Mouse (Mus musculus) kidney, embryonic 14.5 days (tissue): ENCODE measurements around the gene Cdh22. TPM values are rescaled to one million over a fixed set of nuclear protein-coding genes. Genes with fewer than 3 reads are reported as not detected.

Experiments used
- ATAC-seq: fragments of 200-750 bp; cut with Nextera tagmentation; 2 replicates; pipeline ENCODE4 v1.8.0; 2017; ENCODE audit warnings: moderate number of reproducible peaks, mild to moderate bottlenecking, moderate TSS enrichment, moderate library complexity; ENCODE audit not compliant: low FRiP score, low TSS enrichment
- H3K27ac ChIP-seq: fragments of 300-500 bp; sonication (generic); 2 replicates; pipeline ENCODE4 v1.5.1; 2014; ENCODE audit warnings: low read depth, mild to moderate bottlenecking, low read length, moderate library complexity, mixed read lengths
- H3K27me3 ChIP-seq: fragments of 300-500 bp; sonication (generic); 2 replicates; pipeline ENCODE4 v1.6.1; 2014; ENCODE audit warnings: mild to moderate bottlenecking, low read length; ENCODE audit not compliant: control insufficient read depth, insufficient read depth
- H3K36me3 ChIP-seq: fragments of 300-500 bp; sonication (generic); 2 replicates; pipeline ENCODE4 v1.6.1; 2014; ENCODE audit warnings: low read length, mixed read lengths; ENCODE audit not compliant: control insufficient read depth, insufficient read depth
- H3K4me1 ChIP-seq: fragments of 300-500 bp; sonication (generic); 2 replicates; pipeline ENCODE4 v1.6.1; 2014; ENCODE audit warnings: low read length, mixed read lengths; ENCODE audit not compliant: control insufficient read depth, insufficient read depth
- H3K4me2 ChIP-seq: fragments of 300-500 bp; sonication (generic); replicated peaks from 2 replicates; pipeline ENCODE4 v1.6.1; 2014; ENCODE audit warnings: low read depth, mild to moderate bottlenecking, low read length
- H3K4me3 ChIP-seq: fragments of 300-500 bp; sonication (generic); 2 replicates; pipeline ENCODE4 v1.5.1; 2014; ENCODE audit warnings: mild to moderate bottlenecking, low read length
- H3K9ac ChIP-seq: fragments of 300-500 bp; sonication (generic); 2 replicates; pipeline ENCODE4 v1.6.1; 2014; ENCODE audit warnings: low read depth, mild to moderate bottlenecking, low read length, moderate library complexity
- H3K9me3 ChIP-seq: fragments of 300-500 bp; sonication (generic); 2 replicates; pipeline ENCODE4 v1.6.1; 2016; ENCODE audit warnings: low read length; ENCODE audit not compliant: control insufficient read depth
- WGBS: fragments of 180-500 bp; shearing (Covaris S2); extraction: QIAGEN DNeasy Blood & Tissue Kit; methylation state at CpG from one replicate; pipeline ENCODE4 v1.1.7; 2014; 5-methylcytosine and 5-hydroxymethylcytosine counted together
- polyA plus RNA-seq: library from polyadenylated mRNA; unstranded; fragments of >200 nt; fragmentation: Nextera tagmentation; extraction: Ambion mirVana; gene quantifications from 2 replicates; pipeline ENCODE4 v1.2.1, GENCODE M21; 2014

Gene Cdh22
- polyA plus RNA-seq, 1 experiment from 2014 or later, result 0.74 TPM

DNA sequence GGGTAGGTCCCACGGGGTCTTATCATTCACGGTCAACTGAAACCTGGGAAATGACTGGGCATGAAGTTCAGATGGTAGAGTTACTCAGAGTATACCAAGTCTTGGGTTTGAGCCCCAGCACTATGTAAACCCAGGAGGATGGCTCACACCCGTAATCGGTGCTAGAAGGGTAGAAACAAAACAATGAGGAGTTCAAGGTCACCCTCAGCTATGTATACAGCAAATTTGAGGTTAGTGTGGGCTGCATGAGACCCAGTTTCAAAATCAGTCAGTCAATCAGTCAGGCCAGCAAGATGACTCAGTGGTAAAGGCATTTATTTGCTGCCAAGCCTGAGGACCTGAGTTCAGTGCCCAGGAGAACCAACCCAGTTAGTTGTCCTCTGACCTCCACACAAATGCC lies 27.6 kb downstream of the Cdh22 start:
- H3K4me3 ChIP-seq, result no peak overlapping the region
- H3K27ac ChIP-seq, result no peak overlapping the region
- no peaks in the 10 kb centered on the region for H3K36me3 ChIP-seq
- peaks cover 12% of the 10 kb centered on the region for H3K4me1 ChIP-seq
- H3K9me3 ChIP-seq, result no peaks in the 10 kb centered on the region
- 77% methylated on average over 4 of the region's 4 CpGs for WGBS
- H3K27me3 ChIP-seq, result peaks cover 51% of the 10 kb centered on the region
- no peak overlapping the region for H3K4me2 ChIP-seq
- H3K9ac ChIP-seq, result no peak overlapping the region
- ATAC-seq, result no peak

DNA sequence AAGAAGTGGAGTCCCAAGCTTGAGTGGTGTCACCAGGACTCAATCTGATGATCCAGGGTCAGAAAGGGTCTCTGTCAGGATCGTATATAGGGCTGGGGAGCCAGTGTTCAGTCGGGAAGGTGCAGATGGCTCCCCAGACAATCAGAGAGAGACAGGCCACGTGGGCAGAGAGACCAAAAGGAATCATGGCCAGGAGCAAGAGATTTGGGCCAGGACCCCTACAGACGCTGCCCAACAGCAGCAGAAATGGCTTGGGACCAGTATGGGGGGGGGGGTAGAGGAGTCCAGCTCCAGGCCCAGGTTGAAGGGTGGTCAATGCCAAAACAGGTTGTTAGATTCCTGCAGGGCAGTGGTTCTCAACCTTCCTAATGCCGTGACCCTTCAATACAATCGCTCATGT lies 29.2 kb downstream of the Cdh22 start:
- ATAC-seq, result no peak
- Histone ChIP-seq H3K4me3 (no peak overlapping the region), H3K9ac (no peak overlapping the region), H3K4me2 (no peak overlapping the region), H3K27me3 (peaks cover 47% of the 10 kb centered on the region), H3K9me3 (no peaks in the 10 kb centered on the region), H3K4me1 (peaks cover 5% of the 10 kb centered on the region; the same call in 1 of the 2 replicates), H3K27ac (no peak overlapping the region), H3K36me3 (no peaks in the 10 kb centered on the region)
- 65% methylated on average over 6 of the region's 6 CpGs for WGBS

- Histone ChIP-seq H3K9ac (no peak overlapping the region), H3K27me3 (peaks cover 47% of the 10 kb centered on the region)
Observed at GRCm38 (mm10) chr2:165204931-165205330, 29.7 kb downstream of the Cdh22 start.

DNA sequence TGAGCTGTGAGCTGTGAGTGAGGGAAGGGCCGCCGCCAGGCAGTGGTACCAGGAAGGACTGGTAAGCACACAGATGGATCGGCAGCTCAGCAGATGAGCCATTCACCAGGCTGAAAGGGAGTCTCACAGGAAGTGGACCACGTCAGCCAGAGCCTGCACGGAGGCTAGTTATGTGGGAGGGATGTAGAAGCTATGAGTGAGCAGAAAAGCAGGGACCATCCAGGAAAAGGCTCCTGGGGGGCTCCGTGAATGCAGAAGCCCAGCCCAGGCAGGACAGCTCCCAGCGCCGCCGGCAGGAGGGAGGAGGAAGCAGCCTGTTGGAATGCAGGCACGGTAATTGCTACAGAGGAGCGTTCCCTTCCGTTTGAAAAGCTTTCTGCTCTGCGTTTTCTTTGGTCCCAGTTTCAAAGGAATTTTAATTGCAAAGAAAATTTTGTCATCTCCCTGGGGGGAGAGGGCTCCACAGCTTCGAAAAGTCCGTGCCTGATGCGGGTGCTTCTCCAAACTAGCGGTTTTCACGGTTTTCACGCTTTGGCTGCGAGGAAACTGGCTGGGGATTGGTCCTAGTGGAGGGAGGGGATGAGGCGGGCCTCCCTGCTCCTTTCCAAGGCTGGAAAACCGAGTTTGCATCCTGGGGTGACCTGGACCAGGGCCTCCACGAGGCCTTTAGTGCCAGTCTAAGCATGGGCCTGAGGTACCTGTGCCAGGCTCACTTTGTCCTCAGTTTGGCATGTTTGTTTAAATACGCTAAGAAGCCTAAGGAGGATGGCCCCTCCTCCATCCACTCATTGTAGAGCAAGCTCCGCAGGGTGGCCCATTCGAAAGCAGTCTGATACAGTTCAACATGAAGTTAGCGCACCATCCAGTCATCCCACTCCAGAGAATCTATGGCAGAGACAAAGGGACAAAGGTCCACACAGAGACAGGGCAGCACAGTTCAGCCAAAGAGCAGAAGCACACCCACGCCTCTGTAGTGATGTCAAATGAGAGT lies 32.6 kb downstream of the Cdh22 start:
- 5% methylated on average over 28 of the region's 28 CpGs for WGBS
- Histone ChIP-seq H3K4me1 (peaks cover 5% of the 10 kb centered on the region; the same call in 1 of the 2 replicates), H3K27me3 (peaks cover 53% of the 10 kb centered on the region), H3K4me2 (peak overlapping the region; percentile 38), H3K4me3 (peak overlapping the region; percentile 21; the same call in 1 of the 2 replicates), H3K36me3 (no peaks in the 10 kb centered on the region), H3K9me3 (no peaks in the 10 kb centered on the region), H3K9ac (peak overlapping the region; percentile 13; the same call in 1 of the 2 replicates), H3K27ac (no peak overlapping the region)
- ATAC-seq, result peak; percentile 33; the same call in 1 of the 2 replicates

More at GRCm38 (mm10) chr2:165204931-165205330, 29.7 kb downstream of the Cdh22 start:
- Histone ChIP-seq H3K27ac (no peak overlapping the region), H3K4me2 (no peak overlapping the region), H3K36me3 (no peaks in the 10 kb centered on the region), H3K4me3 (no peak overlapping the region), H3K9me3 (no peaks in the 10 kb centered on the region), H3K4me1 (peaks cover 5% of the 10 kb centered on the region; the same call in 1 of the 2 replicates)
- WGBS, result 23% methylated on average over 7 of the region's 7 CpGs
- ATAC-seq, result no peak

GRCm38 (mm10) chr2:165197546-165197945 lies 37.1 kb downstream of the Cdh22 start:
- no peaks in the 10 kb centered on the region for H3K36me3 ChIP-seq
- no peak overlapping the region for H3K4me3 ChIP-seq
- H3K27me3 ChIP-seq, result peaks cover 60% of the 10 kb centered on the region
- no peak overlapping the region for H3K9ac ChIP-seq
- WGBS, result 77% methylated on average over 6 of the region's 6 CpGs
- no peak for ATAC-seq
- no peaks in the 10 kb centered on the region for H3K9me3 ChIP-seq
- no peak overlapping the region for H3K4me2 ChIP-seq
- peaks cover 19% of the 10 kb centered on the region for H3K4me1 ChIP-seq
- no peak overlapping the region for H3K27ac ChIP-seq

DNA sequence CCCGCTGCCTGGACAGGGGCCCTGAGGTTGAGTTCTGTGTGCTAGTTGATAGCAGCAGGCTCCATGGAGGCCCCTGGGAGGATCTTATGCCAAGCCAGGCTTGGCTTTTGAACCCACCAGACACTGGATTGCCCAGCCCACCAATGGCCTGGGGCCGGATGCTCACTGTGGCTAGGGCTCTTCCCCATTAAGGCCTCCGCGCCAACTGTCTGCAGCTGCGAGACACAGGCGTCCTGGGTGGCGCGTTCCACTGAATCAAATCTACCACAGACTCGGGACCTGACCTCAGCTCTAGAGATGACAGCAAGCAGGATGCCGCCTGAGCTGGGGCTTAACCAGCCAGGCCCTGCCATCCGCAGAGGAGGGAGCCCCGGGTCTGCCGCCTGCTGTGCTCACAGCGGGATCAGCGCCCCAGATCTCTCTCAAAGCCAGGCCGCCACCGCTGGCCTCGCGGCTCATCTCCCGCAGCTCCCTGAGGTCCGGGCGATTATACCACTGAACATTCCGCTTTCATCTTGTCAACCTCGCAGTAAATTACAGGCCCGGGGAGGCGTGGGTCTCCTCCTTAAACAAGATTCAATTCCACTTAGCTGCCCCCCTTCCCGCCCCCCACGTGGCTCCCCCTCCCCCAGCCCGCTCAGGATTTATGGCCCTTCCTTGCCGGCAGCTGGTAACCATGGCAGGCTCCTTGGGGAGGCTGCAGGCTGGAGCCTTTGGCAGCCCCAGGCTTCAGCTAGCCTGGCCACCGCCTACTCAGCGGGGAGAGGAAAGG lies 39.1 kb downstream of the Cdh22 start:
- Histone ChIP-seq H3K9me3 (no peaks in the 10 kb centered on the region), H3K4me3 (no peak overlapping the region), H3K36me3 (no peaks in the 10 kb centered on the region), H3K4me1 (peaks cover 14% of the 10 kb centered on the region; the same call in 1 of the 2 replicates), H3K27me3 (peaks cover 63% of the 10 kb centered on the region), H3K4me2 (peak overlapping the region; percentile 21), H3K9ac (no peak overlapping the region), H3K27ac (peak overlapping the region; percentile 7; the same call in 1 of the 2 replicates)
- 3% methylated on average over 30 of the region's 32 CpGs for WGBS
- peak; percentile 90 for ATAC-seq

- H3K9ac ChIP-seq, result no peak overlapping the region
- peaks cover 14% of the 10 kb centered on the region; the same call in 1 of the 2 replicates for H3K4me1 ChIP-seq
- H3K27me3 ChIP-seq, result peaks cover 49% of the 10 kb centered on the region
- no peak overlapping the region for H3K4me2 ChIP-seq
- H3K4me3 ChIP-seq, result no peak overlapping the region
- H3K36me3 ChIP-seq, result no peaks in the 10 kb centered on the region
- no peaks in the 10 kb centered on the region for H3K9me3 ChIP-seq
- WGBS, result 37% methylated on average over 7 of the region's 7 CpGs
- H3K27ac ChIP-seq, result no peak overlapping the region
- no peak for ATAC-seq
Observed at GRCm38 (mm10) chr2:165191483-165191882, 43.2 kb downstream of the Cdh22 start.

DNA sequence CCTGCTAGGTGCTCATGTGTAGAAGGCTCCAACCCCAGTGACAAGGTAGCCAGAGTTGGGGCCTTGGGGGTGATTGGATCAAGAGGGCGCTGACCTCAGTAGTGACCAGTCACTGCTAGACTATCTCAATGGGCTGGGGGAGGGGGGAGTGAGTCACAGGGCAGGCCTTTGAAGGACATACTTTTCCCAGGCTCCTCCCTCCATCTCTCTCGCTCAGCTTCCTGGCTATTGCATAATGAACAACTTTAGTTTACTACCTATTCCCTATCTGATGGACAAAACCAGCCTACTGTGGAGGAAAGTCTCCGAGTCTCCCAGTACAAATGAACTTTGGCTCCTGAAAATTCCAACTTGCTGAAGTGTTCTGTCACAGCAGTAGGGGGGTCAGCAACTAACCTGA lies 45.1 kb downstream of the Cdh22 start:
- Histone ChIP-seq H3K4me1 (no peaks in the 10 kb centered on the region), H3K27ac (no peak overlapping the region), H3K4me3 (no peak overlapping the region), H3K9me3 (no peaks in the 10 kb centered on the region), H3K9ac (no peak overlapping the region), H3K36me3 (no peaks in the 10 kb centered on the region), H3K4me2 (no peak overlapping the region), H3K27me3 (peaks cover 43% of the 10 kb centered on the region)
- 57% methylated on average over 3 of the region's 3 CpGs for WGBS
- peak; percentile 45; the same call in 1 of the 2 replicates for ATAC-seq
